Mouse (Mus musculus): Measurements from ENCODE around the gene Igsf6. TPM values are rescaled to one million over a fixed set of nuclear protein-coding genes. Genes with fewer than 3 reads are reported as not detected.

The Igsf6 gene
- 0.63 to 1.7 TPM (median 1.3 TPM) in 4 replicates for total RNA-seq (2023; ENCODE audit: inconsistent age)

DNA sequence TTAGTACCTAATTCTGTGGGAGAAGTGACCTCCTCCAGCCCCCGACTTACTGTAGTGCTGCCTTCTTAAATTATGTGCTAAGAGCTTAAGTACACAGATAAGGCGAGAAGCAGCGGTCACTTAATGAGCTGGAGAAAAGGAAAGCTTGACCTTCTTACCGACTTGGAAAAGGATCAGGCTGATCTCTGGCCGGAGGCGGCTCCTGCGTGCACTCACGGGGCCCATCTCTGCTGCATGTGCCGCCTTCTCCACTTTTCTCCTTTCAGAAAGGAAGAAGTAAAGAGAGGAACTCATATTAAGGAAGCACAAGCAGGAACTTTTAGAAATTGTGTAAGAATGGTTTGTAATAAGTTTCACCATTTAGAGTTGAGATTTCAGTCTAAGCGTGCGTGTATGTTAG, at the start of gene Igsf6:
Igsf6 (minus strand) TSS at position 292 of the 400 bp plus-strand sequence.

DNA sequence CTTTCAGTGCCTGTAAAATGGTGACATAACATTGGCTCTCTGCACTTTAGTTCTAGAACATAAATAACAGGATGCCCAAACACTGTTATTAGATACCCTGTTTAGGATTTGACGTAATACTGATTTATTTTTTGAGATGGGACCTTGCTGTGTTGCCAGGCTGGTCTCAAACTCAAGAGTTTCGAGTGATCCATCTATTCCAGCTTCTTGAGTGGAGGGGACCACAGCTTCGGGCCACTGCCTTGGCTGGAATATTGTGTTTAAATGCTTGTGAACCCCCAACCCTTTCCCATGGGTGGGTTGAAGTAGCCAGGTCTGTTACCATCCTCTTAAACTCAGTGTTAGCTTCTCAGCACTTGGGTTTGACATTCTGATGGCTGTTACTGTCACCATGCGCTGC, 7.0 kb upstream of the Igsf6 start, which contains the start of gene Otoa:
Otoa (plus strand) TSS at position 301 of the 400 bp plus-strand sequence.

DNA sequence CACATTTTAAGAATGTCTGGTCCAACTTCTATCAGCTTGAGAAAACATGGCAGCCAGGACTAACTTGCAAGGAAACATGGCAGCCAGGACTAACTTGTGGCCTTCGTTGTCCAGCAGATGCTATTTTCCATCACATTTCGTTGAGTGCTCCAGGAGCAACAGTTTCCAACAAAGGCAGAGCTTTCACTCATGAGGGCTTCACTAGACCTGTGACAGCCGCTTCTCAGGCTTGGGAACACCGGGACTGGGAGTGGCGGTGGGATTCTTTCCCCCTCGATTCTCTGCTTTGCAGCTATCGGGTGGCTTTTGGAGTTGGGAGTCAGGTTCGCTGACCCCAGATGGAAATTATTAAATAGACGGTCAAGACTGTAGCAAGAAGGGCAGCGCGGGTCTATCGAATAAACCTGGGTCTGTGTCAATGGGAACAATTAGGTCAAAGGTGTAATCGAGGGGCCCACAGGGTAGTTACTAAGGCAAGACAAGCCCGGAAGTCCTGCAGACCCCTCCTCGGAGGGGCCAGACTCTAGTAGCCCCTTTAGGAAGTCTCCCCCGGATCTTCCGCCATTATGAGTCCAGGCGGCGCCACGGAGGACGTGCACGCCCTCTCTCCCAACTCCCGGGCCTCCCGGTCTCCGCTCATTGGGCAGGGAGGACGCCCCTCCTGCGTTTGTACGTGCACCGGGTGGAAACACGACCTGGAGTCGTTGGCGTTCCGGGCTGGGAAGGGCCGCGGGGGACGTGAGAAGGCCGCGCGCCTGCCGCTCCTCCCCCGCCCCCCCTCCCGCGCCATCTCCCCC, 40.3 kb downstream of the Igsf6 start, which contains the start of gene Mettl9:
Mettl9 (plus strand) TSS at position 590 of the 797 bp plus-strand sequence.

Other genes starting within 250 kb of the Igsf6 start
- 23.4 to 32.7 TPM (median 25.3 TPM) in 4 replicates for gene Eef2k, start 231.7 kb downstream of the Igsf6 start, total RNA-seq (2023; ENCODE audit: inconsistent age)
- gene Polr3e, start 156.8 kb downstream of the Igsf6 start, total RNA-seq (2023; ENCODE audit: inconsistent age): 28.1 to 33.9 TPM (median 31.5 TPM) in 4 replicates
- gene Cdr2, start 92.3 kb downstream of the Igsf6 start, total RNA-seq (2023; ENCODE audit: inconsistent age): 3.1 to 3.8 TPM (median 3.6 TPM) in 4 replicates
- gene Mfsd13b, start 92.1 kb downstream of the Igsf6 start, total RNA-seq (2023; ENCODE audit: inconsistent age): not detected in 4 replicates
- 16.9 to 18.6 TPM (median 17.6 TPM) in 4 replicates for gene Mettl9, start 40.1 kb downstream of the Igsf6 start, total RNA-seq (2023; ENCODE audit: inconsistent age)
- 1.4 to 2.9 TPM (median 1.9 TPM) in 4 replicates for gene Otoa, start 7.1 kb upstream of the Igsf6 start, total RNA-seq (2023; ENCODE audit: inconsistent age)